8 mouse cellular contexts compared by ENCODE assay signal in genomic region chr8:117561735-117562361, GRCm38 (mm10).
DNase-seq lines count a peak whose midpoint lies in the region; ATAC-seq and TF ChIP-seq lines count a peak whose summit lies in the region.

No protein-coding gene starts in this region.

- TF ChIP-seq CTCF in lung, adult 2 months (IDR thresholded peaks at IDR 0.05; ENCODE audit: insufficient read depth, low read length) = no peak
- TF ChIP-seq CTCF in layer of hippocampus, adult 2 months (conservative IDR thresholded peaks at IDR 0.05) = no peak
- TF ChIP-seq CTCF in cerebellum, adult 2 months (IDR thresholded peaks at IDR 0.05; ENCODE audit: borderline replicate concordance, insufficient read depth, low read depth, low read length) = no peak

- DNase-seq in urinary bladder, postnatal 36 days (ENCODE audit: low spot score in 2 of 2) = peak; percentile 5 to 17
- DNase-seq in urinary bladder, postnatal 10 days (ENCODE audit: low spot score) = no peak
- DNase-seq in intestine, embryonic 14.5 days (ENCODE audit: low spot score) = peak; percentile 63
- peak; percentile 25 for DNase-seq in lung, adult 2 months
- DNase-seq in layer of hippocampus, adult 2 months (ENCODE audit: low spot score in 2 of 2) = no peak
- DNase-seq in cerebellum, adult 2 months = no peak
- DNase-seq in heart, adult 18-20 months = no peak

- TF ChIP-seq POLR2A in lung, adult 2 months (IDR thresholded peaks at IDR 0.05; ENCODE audit: borderline replicate concordance, extremely low read depth, low read depth, low read length) = no peak
- no peak for TF ChIP-seq POLR2A in cerebellum, adult 2 months (IDR thresholded peaks at IDR 0.05; ENCODE audit: borderline replicate concordance, insufficient read depth, low read length)

- 13% methylated on average over 17 of the region's 17 CpGs for WGBS in intestine, embryonic 14.5 days
- WGBS in lung, adult 2 months = 31% methylated on average over 17 of the region's 17 CpGs
- WGBS in cerebellum, adult 2 months = 13% methylated on average over 17 of the region's 17 CpGs

- no peak overlapping the region for H3K27ac ChIP-seq in intestine, embryonic 14.5 days (ENCODE audit: low read depth)
- no peak overlapping the region for H3K27ac ChIP-seq in layer of hippocampus, adult 2 months
- no peak overlapping the region for H3K27ac ChIP-seq in cerebellum, adult 2 months (ENCODE audit: insufficient read depth, low read length)

- no peaks in the 10 kb centered on the region for H3K9me3 ChIP-seq in intestine, embryonic 14.5 days (ENCODE audit: control insufficient read depth, low read length)

- ATAC-seq in intestine, embryonic 14.5 days (replicated peaks; ENCODE audit: low FRiP score, low TSS enrichment, low read depth) = peak; percentile 56
- no peak for ATAC-seq in megakaryocyte, adult 5-6 weeks (ENCODE audit: poor library complexity, severe bottlenecking)

- H3K27me3 ChIP-seq in intestine, embryonic 14.5 days (replicated peaks; ENCODE audit: control insufficient read depth, insufficient read depth, low read length) = 0 out of 2 replicates have a peak, but pooled peaks cover 4% of the 10 kb centered on the region
- H3K27me3 ChIP-seq in cerebellum, adult 2 months (ENCODE audit: control insufficient read depth, insufficient read depth, low read length) = no peaks in the 10 kb centered on the region

- 0 out of 2 replicates have a peak overlapping the region, but pooled peaks have one; percentile 11 for H3K9ac ChIP-seq in intestine, embryonic 14.5 days (ENCODE audit: low read length)

- 0 out of 2 replicates have a peak, but pooled peaks cover 7% of the 10 kb centered on the region for H3K4me1 ChIP-seq in intestine, embryonic 14.5 days (replicated peaks; ENCODE audit: control insufficient read depth, insufficient read depth, low read length)
- H3K4me1 ChIP-seq in lung, adult 2 months (ENCODE audit: control insufficient read depth, insufficient read depth, low read length) = no peaks in the 10 kb centered on the region
- no peaks in the 10 kb centered on the region; the same call in 1 of the 2 replicates for H3K4me1 ChIP-seq in cerebellum, adult 2 months (ENCODE audit: control insufficient read depth, insufficient read depth, low read length)

- H3K4me2 ChIP-seq in intestine, embryonic 14.5 days (ENCODE audit: low read length) = peak overlapping the region; percentile 42

- 0 out of 2 replicates have a peak overlapping the region, but pooled peaks have one; percentile 8 for H3K4me3 ChIP-seq in intestine, embryonic 14.5 days (ENCODE audit: low read depth, low read length)
- peak overlapping the region; percentile 37 for H3K4me3 ChIP-seq in lung, adult 2 months (replicated peaks; ENCODE audit: extremely low read depth, low read depth, low read length)
- H3K4me3 ChIP-seq in layer of hippocampus, adult 2 months = no peak overlapping the region
- H3K4me3 ChIP-seq in cerebellum, adult 2 months (replicated peaks; ENCODE audit: insufficient read depth, low read depth, low read length) = no peak overlapping the region

- no peaks in the 10 kb centered on the region for H3K36me3 ChIP-seq in intestine, embryonic 14.5 days (ENCODE audit: control insufficient read depth, insufficient read depth, low read length)

Comparison
In these comparisons a context has a peak if more than half of its experiments do, and no peak if none do; other contexts are left out.
1. DNase-seq: peak in urinary bladder, postnatal 36 days (2 of 2), intestine, embryonic 14.5 days (single experiment) and lung, adult 2 months (single experiment); none in urinary bladder, postnatal 10 days (single experiment), layer of hippocampus, adult 2 months (0 of 2), cerebellum, adult 2 months (0 of 2) and heart, adult 18-20 months (0 of 2).
2. H3K4me3 ChIP-seq: peak in intestine, embryonic 14.5 days (single experiment) and lung, adult 2 months (single experiment); none in layer of hippocampus, adult 2 months (single experiment) and cerebellum, adult 2 months (single experiment).